Mouse (Mus musculus) heart, embryonic 11.5 days (tissue): Measurements from ENCODE around the gene Hist2h2aa1. TPM values are rescaled to one million over a fixed set of nuclear protein-coding genes. Genes with fewer than 3 reads are reported as not detected.
"Not testable (repeated sequence)": the region's sequence is repeated elsewhere in the genome, so short reads cannot be mapped to it uniquely, and the experiment has no call there.

ENCODE experiments used
- ATAC-seq: fragments of 200-750 bp; cut with Nextera tagmentation; replicated peaks from 2 replicates; pipeline ENCODE4 v1.8.0; 2017; ENCODE audit warnings: moderate library complexity; ENCODE audit not compliant: insufficient number of reproducible peaks, low FRiP score, low TSS enrichment
- H3K27ac ChIP-seq: fragments of 300-500 bp; sonication (generic); 2 replicates; pipeline ENCODE4 v1.5.1; 2014; ENCODE audit warnings: mild to moderate bottlenecking, low read depth, low read length
- H3K27me3 ChIP-seq: fragments of 300-500 bp; sonication (generic); 2 replicates; pipeline ENCODE4 v1.6.1; 2014; ENCODE audit warnings: mild to moderate bottlenecking, low read length, mixed read lengths; ENCODE audit not compliant: control insufficient read depth, insufficient read depth
- H3K36me3 ChIP-seq: fragments of 300-500 bp; sonication (generic); 2 replicates; pipeline ENCODE4 v1.6.1; 2014; ENCODE audit warnings: mild to moderate bottlenecking, low read length, moderate library complexity, mixed read lengths; ENCODE audit not compliant: control insufficient read depth, insufficient read depth
- H3K4me1 ChIP-seq: fragments of 300-500 bp; sonication (generic); 2 replicates; pipeline ENCODE4 v1.6.1; 2014; ENCODE audit warnings: low read length; ENCODE audit not compliant: control insufficient read depth, insufficient read depth
- H3K4me2 ChIP-seq: fragments of 300-500 bp; sonication (generic); 2 replicates; pipeline ENCODE4 v1.6.1; 2014; ENCODE audit warnings: mild to moderate bottlenecking, moderate library complexity
- H3K4me3 ChIP-seq: fragments of 300-500 bp; sonication (generic); 2 replicates; pipeline ENCODE4 v1.5.1; 2014; ENCODE audit warnings: low read depth, low read length
- H3K9ac ChIP-seq: fragments of 300-500 bp; sonication (generic); 2 replicates; pipeline ENCODE4 v1.6.1; 2014; ENCODE audit warnings: mild to moderate bottlenecking, low read depth, low read length, moderate library complexity
- H3K9me3 ChIP-seq: fragments of 300-500 bp; sonication (generic); replicated peaks from 2 replicates; pipeline ENCODE4 v1.6.1; 2016; ENCODE audit warnings: low read length; ENCODE audit not compliant: control insufficient read depth
- WGBS: fragments of 180-500 bp; shearing (Covaris S2); extraction: QIAGEN DNeasy Blood & Tissue Kit; methylation state at CpG from one replicate; pipeline ENCODE4 v1.1.7; 2014; ENCODE audit not compliant: insufficient replicate concordance; 5-methylcytosine and 5-hydroxymethylcytosine counted together
- polyA plus RNA-seq: library from polyadenylated mRNA; unstranded; fragments of >200 nt; fragmentation: Nextera tagmentation; extraction: Ambion mirVana; gene quantifications from 2 replicates; pipeline ENCODE4 v1.2.1, GENCODE M21; 2014

Gene Hist2h2aa1
- polyA plus RNA-seq, 1 experiment from 2014 or later: 7.9 TPM

GRCm38 (mm10) chr3:96246018-96246417 lies 721 bp downstream of the Hist2h2aa1 start:
- Histone ChIP-seq H3K4me1 (peaks cover 14% of the 10 kb centered on the region), H3K27ac (peak overlapping the region; percentile 62; the same call in 1 of the 2 replicates), H3K4me2 (peak overlapping the region; percentile 41), H3K4me3 (peak overlapping the region; percentile 25; the same call in 1 of the 2 replicates)
- WGBS: 0% methylated on average over 10 of the region's 21 CpGs
- H3K9me3 ChIP-seq, H3K9ac ChIP-seq, H3K27me3 ChIP-seq, H3K36me3 ChIP-seq, ATAC-seq: not testable (repeated sequence)

- peak within 1 kb of the TSS; percentile 39 for H3K4me3 ChIP-seq
- H3K4me2 ChIP-seq: peak within 1 kb of the TSS; percentile 68
- peak; percentile 89 for ATAC-seq
- peak within 1 kb of the TSS; percentile 62 for H3K27ac ChIP-seq
- H3K27me3 ChIP-seq, H3K36me3 ChIP-seq, H3K9me3 ChIP-seq: not testable (repeated sequence)
- WGBS: 0% methylated on average over 1 of the region's 47 CpGs
- peaks cover 14% of the 10 kb centered on the region for H3K4me1 ChIP-seq
- peak within 1 kb of the TSS; percentile 66 for H3K9ac ChIP-seq
Observed at GRCm38 (mm10) chr3:96246427-96246856, 1.1 kb downstream of the Hist2h2aa1 start, which contains the start of gene Hist2h3c1. Hist2h3c1 (plus strand) TSS chr3:96246685.

GRCm38 (mm10) chr3:96247356-96248140 lies 2.3 kb downstream of the Hist2h2aa1 start:
- peak overlapping the region; percentile 66 for H3K9ac ChIP-seq
- 3% methylated on average over 11 of the region's 11 CpGs for WGBS
- peak overlapping the region; percentile 68 for H3K4me2 ChIP-seq
- H3K4me1 ChIP-seq: peaks cover 14% of the 10 kb centered on the region
- no peaks in the 10 kb centered on the region for H3K36me3 ChIP-seq
- no peaks in the 10 kb centered on the region for H3K9me3 ChIP-seq
- peak overlapping the region; percentile 39 for H3K4me3 ChIP-seq
- peak overlapping the region; percentile 46 for H3K27ac ChIP-seq
- ATAC-seq: no peak
- H3K27me3 ChIP-seq: no peaks in the 10 kb centered on the region

GRCm38 (mm10) chr3:96248141-96249033 lies 3.1 kb downstream of the Hist2h2aa1 start:
- no peaks in the 10 kb centered on the region for H3K36me3 ChIP-seq
- peak overlapping the region; percentile 68 for H3K4me2 ChIP-seq
- WGBS: 46% methylated on average over 6 of the region's 6 CpGs
- H3K9ac ChIP-seq: peak overlapping the region; percentile 66; the same call in 1 of the 2 replicates
- ATAC-seq: no peak
- H3K9me3 ChIP-seq: no peaks in the 10 kb centered on the region
- no peaks in the 10 kb centered on the region for H3K27me3 ChIP-seq
- H3K27ac ChIP-seq: peak overlapping the region; percentile 35; the same call in 1 of the 2 replicates
- H3K4me3 ChIP-seq: peak overlapping the region; percentile 39
- peaks cover 14% of the 10 kb centered on the region for H3K4me1 ChIP-seq

- Histone ChIP-seq H3K4me1 (peaks cover 12% of the 10 kb centered on the region), H3K9me3 (no peaks in the 10 kb centered on the region), H3K27ac (0 out of 2 replicates have a peak overlapping the region, but pooled peaks have one; percentile 35), H3K36me3 (no peaks in the 10 kb centered on the region), H3K4me2 (peak overlapping the region; percentile 68), H3K4me3 (peak overlapping the region; percentile 16; the same call in 1 of the 2 replicates), H3K27me3 (no peaks in the 10 kb centered on the region), H3K9ac (no peak overlapping the region)
- 48% methylated on average over 4 of the region's 4 CpGs for WGBS
- ATAC-seq: no peak
Observed at GRCm38 (mm10) chr3:96249034-96249345, 3.7 kb downstream of the Hist2h2aa1 start.

GRCm38 (mm10) chr3:96250890-96251289 lies 5.6 kb downstream of the Hist2h2aa1 start:
- Histone ChIP-seq H3K4me3 (no peak overlapping the region), H3K9ac (no peak overlapping the region), H3K4me2 (no peak overlapping the region), H3K4me1 (0 out of 2 replicates have a peak, but pooled peaks cover 5% of the 10 kb centered on the region), H3K36me3 (no peaks in the 10 kb centered on the region), H3K9me3 (no peaks in the 10 kb centered on the region), H3K27me3 (no peaks in the 10 kb centered on the region), H3K27ac (no peak overlapping the region)
- no peak for ATAC-seq
- WGBS: 54% methylated on average over 3 of the region's 3 CpGs

GRCm38 (mm10) chr3:96251787-96252186 lies 6.5 kb downstream of the Hist2h2aa1 start:
- no peaks in the 10 kb centered on the region for H3K36me3 ChIP-seq
- no peak for ATAC-seq
- 0 out of 2 replicates have a peak, but pooled peaks cover 5% of the 10 kb centered on the region for H3K4me1 ChIP-seq
- no peaks in the 10 kb centered on the region for H3K9me3 ChIP-seq
- WGBS: 83% methylated on average over 3 of the region's 3 CpGs
- no peak overlapping the region for H3K4me3 ChIP-seq
- no peaks in the 10 kb centered on the region for H3K27me3 ChIP-seq
- H3K4me2 ChIP-seq: no peak overlapping the region
- H3K27ac ChIP-seq: no peak overlapping the region
- H3K9ac ChIP-seq: no peak overlapping the region

- Histone ChIP-seq H3K4me1 (no peaks in the 10 kb centered on the region), H3K36me3 (no peaks in the 10 kb centered on the region), H3K4me3 (no peak overlapping the region), H3K4me2 (peak overlapping the region; percentile 24; the same call in 1 of the 2 replicates), H3K9ac (0 out of 2 replicates have a peak overlapping the region, but pooled peaks have one; percentile 39), H3K9me3 (no peaks in the 10 kb centered on the region), H3K27ac (no peak overlapping the region), H3K27me3 (no peaks in the 10 kb centered on the region)
- no peak for ATAC-seq
- WGBS: 20% methylated on average over 10 of the region's 10 CpGs
Observed at GRCm38 (mm10) chr3:96254683-96255355, 9.5 kb downstream of the Hist2h2aa1 start.
